Mouse (Mus musculus) E14TG2a.4 (cell line): ENCODE measurements at regions not wholly inside any gene's neighbourhood (a gene's known extent, or its start where the extent isn't known, plus 50 kb on each side); places are given as distances from the start of the nearest gene placed in this dataset.

Experiments
- CTCF ChIP-seq: conservative IDR thresholded peaks from 2 replicates; pipeline ENCODE4 v1.5.1; 2014; ENCODE audit warnings: low read length
- NANOG ChIP-seq: IDR thresholded peaks from 2 replicates; pipeline ENCODE4 v1.6.1; 2014; ENCODE audit warnings: borderline replicate concordance, low read length, mixed read lengths
- POU5F1 ChIP-seq: IDR thresholded peaks from 2 replicates; pipeline ENCODE4 v1.6.1; 2014; ENCODE audit warnings: low read length, borderline replicate concordance

DNA sequence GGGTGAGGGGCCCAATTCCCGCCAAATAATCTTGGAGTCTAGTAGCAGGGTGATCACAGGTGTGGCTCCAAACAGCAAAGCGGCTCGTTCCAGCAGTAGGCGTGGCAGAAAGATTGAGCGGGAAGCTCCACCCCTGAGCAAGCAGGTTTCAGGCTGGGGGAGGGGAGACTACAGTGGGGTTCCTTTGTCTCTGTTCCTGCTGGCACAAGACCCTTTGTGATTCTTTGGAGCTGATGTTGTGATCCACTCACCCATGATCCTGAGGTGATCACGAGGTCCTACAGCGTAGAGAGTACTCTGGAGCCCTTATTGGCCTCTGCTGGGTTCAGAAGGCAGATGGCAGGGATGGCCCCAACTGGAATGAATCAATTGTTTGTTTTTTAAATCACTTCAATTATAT is 318.7 kb downstream of the Casp12 start:
- TF ChIP-seq CTCF (no peak), NANOG (no peak), POU5F1 (no peak)
